Mouse (Mus musculus) hindbrain, embryonic 13.5 days (tissue): ENCODE data around the gene Cdh6. TPM values are rescaled to one million over a fixed set of nuclear protein-coding genes. Genes with fewer than 3 reads are reported as not detected.

Experiments
- ATAC-seq: fragments of 200-750 bp; cut with Nextera tagmentation; 2 replicates; pipeline ENCODE4 v1.8.0; 2017; ENCODE audit warnings: moderate TSS enrichment; ENCODE audit not compliant: low FRiP score
- H3K27ac ChIP-seq: fragments of 300-500 bp; sonication (generic); 2 replicates; pipeline ENCODE4 v1.5.1; 2015; ENCODE audit warnings: inconsistent platforms, mild to moderate bottlenecking, moderate library complexity
- H3K27me3 ChIP-seq: fragments of 300-500 bp; sonication (generic); 2 replicates; pipeline ENCODE4 v1.6.1; 2015; ENCODE audit warnings: mild to moderate bottlenecking, inconsistent platforms
- H3K36me3 ChIP-seq: fragments of 300-500 bp; sonication (generic); 2 replicates; pipeline ENCODE4 v1.6.1; 2015; ENCODE audit warnings: mild to moderate bottlenecking, inconsistent platforms
- H3K4me1 ChIP-seq: fragments of 300-500 bp; sonication (generic); replicated peaks from 2 replicates; pipeline ENCODE4 v1.6.1; 2015; ENCODE audit warnings: inconsistent platforms
- H3K4me2 ChIP-seq: fragments of 300-500 bp; sonication (generic); 2 replicates; pipeline ENCODE4 v1.6.1; 2015; ENCODE audit warnings: inconsistent platforms, mild to moderate bottlenecking, moderate library complexity
- H3K4me3 ChIP-seq: fragments of 300-500 bp; sonication (generic); 2 replicates; pipeline ENCODE4 v1.5.1; 2015; ENCODE audit warnings: mild to moderate bottlenecking, inconsistent platforms
- H3K9ac ChIP-seq: fragments of 300-500 bp; sonication (generic); 2 replicates; pipeline ENCODE4 v1.6.1; 2015; ENCODE audit warnings: mild to moderate bottlenecking, inconsistent platforms
- H3K9me3 ChIP-seq: fragments of 300-500 bp; sonication (generic); 2 replicates; pipeline ENCODE4 v1.6.1; 2016; ENCODE audit warnings: inconsistent platforms
- WGBS: fragments of 180-500 bp; shearing (Covaris S2); methylation state at CpG from one replicate; pipeline ENCODE4 v1.1.7; 2015; 5-methylcytosine and 5-hydroxymethylcytosine counted together
- polyA plus RNA-seq: library from polyadenylated mRNA; unstranded; fragments of >200 nt; fragmentation: Nextera tagmentation; extraction: Ambion mirVana; gene quantifications from 2 replicates; pipeline ENCODE4 v1.2.1, GENCODE M21; 2015

Cdh6 gene
- polyA plus RNA-seq, 1 experiment from 2014 or later = 13.7 TPM

DNA sequence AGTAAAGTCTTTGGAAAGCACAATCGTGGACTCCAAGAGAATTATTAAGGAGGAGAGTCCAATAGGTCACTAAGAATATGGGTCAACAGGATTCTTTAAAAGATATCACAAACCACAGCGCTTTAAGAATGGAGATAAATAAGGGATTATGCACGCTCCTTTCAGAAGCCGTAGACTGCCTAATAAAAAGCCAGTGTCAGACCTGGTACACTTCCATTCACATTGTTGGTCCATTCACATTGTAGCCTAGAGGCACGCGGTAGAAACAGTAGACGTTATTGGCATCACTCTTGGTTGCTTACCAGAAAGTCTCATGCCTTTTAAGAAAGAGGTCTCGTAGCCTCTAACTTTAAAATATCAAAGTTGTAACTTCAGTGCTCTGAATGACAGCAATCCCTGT is 8.0 kb upstream of the Cdh6 start:
- no peaks in the 10 kb centered on the region for H3K4me1 ChIP-seq
- H3K9me3 ChIP-seq = no peaks in the 10 kb centered on the region
- no peak overlapping the region for H3K27ac ChIP-seq
- no peak overlapping the region for H3K4me2 ChIP-seq
- no peak overlapping the region for H3K4me3 ChIP-seq
- no peak overlapping the region for H3K9ac ChIP-seq
- no peaks in the 10 kb centered on the region for H3K36me3 ChIP-seq
- no peaks in the 10 kb centered on the region for H3K27me3 ChIP-seq
- ATAC-seq = no peak
- WGBS = 66% methylated on average over 8 of the region's 8 CpGs

GRCm38 (mm10) chr15:13181014-13181413 is 7.5 kb upstream of the Cdh6 start:
- H3K27ac ChIP-seq = no peak overlapping the region
- H3K27me3 ChIP-seq = 0 out of 2 replicates have a peak, but pooled peaks cover under 1% of the 10 kb centered on the region
- ATAC-seq = no peak
- H3K4me3 ChIP-seq = no peak overlapping the region
- H3K36me3 ChIP-seq = no peaks in the 10 kb centered on the region
- WGBS = 42% methylated on average over 4 of the region's 4 CpGs
- H3K4me1 ChIP-seq = no peaks in the 10 kb centered on the region
- no peak overlapping the region for H3K4me2 ChIP-seq
- no peaks in the 10 kb centered on the region for H3K9me3 ChIP-seq
- H3K9ac ChIP-seq = no peak overlapping the region

DNA sequence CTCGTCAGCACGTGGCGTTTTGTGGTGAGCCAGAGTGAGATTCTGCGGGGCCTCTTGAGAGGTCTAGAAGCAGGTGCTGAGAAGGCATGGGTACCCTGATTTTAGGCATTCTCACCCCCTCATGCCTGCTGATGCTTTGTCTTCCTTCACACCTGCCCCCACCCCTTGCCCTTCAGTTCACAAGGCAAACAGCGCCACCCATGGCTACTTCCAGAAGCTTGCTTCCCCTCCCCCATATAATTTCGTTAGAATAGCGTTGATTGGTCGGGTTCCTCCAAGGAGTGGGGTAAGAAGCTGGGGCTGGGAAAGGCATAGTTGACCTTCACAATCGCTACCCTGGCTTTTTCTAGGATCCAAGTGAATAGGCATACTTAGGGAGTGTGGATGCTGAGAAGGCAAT is 2.5 kb upstream of the Cdh6 start:
- Histone ChIP-seq H3K9me3 (no peaks in the 10 kb centered on the region), H3K9ac (no peak overlapping the region), H3K27me3 (peaks cover 12% of the 10 kb centered on the region; the same call in 1 of the 2 replicates), H3K36me3 (no peaks in the 10 kb centered on the region), H3K4me2 (0 out of 2 replicates have a peak overlapping the region, but pooled peaks have one; percentile 15), H3K4me3 (no peak overlapping the region), H3K4me1 (peaks cover 27% of the 10 kb centered on the region), H3K27ac (no peak overlapping the region)
- WGBS = 22% methylated on average over 9 of the region's 9 CpGs
- no peak for ATAC-seq

DNA sequence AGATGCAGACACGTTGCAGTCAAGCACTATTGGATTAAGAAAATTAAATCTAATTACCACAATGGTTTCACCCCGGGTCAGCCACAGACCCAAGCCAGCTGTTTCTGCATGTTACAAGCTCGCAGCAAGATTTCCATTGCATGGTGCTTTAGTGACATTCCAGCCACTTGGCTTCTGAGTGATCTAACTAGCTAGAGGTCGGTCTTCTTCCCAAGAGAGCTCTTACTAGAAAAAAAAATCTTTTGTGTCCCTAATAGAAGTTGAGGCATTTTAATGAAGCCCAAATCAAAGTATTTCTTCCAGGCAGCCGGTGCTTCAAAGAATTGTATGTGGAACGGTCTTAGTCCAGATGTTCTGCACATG is 1.1 kb upstream of the Cdh6 start:
- no peak for ATAC-seq
- Histone ChIP-seq H3K9me3 (no peaks in the 10 kb centered on the region), H3K9ac (peak overlapping the region; percentile 81; the same call in 1 of the 2 replicates), H3K27me3 (peaks cover 17% of the 10 kb centered on the region), H3K36me3 (no peaks in the 10 kb centered on the region), H3K4me1 (peaks cover 30% of the 10 kb centered on the region), H3K27ac (0 out of 2 replicates have a peak overlapping the region, but pooled peaks have one; percentile 89), H3K4me3 (peak overlapping the region; percentile 68), H3K4me2 (peak overlapping the region; percentile 71)
- WGBS = 9% methylated on average over 6 of the region's 6 CpGs

- Histone ChIP-seq H3K4me3 (peak overlapping the region; percentile 68), H3K4me1 (peaks cover 30% of the 10 kb centered on the region), H3K9ac (peak overlapping the region; percentile 81), H3K4me2 (peak overlapping the region; percentile 71), H3K36me3 (no peaks in the 10 kb centered on the region), H3K27ac (peak overlapping the region; percentile 89), H3K9me3 (no peaks in the 10 kb centered on the region), H3K27me3 (peaks cover 17% of the 10 kb centered on the region)
- 0 out of 2 replicates have a peak, but pooled peaks have one; percentile 36 for ATAC-seq
- WGBS = 1% methylated on average over 27 of the region's 27 CpGs
Measured at GRCm38 (mm10) chr15:13173840-13174617, 554 bp upstream of the Cdh6 start.

GRCm38 (mm10) chr15:13172365-13173070 is 957 bp downstream of the Cdh6 start:
- peaks cover 30% of the 10 kb centered on the region for H3K4me1 ChIP-seq
- H3K36me3 ChIP-seq = no peaks in the 10 kb centered on the region
- ATAC-seq = no peak; the same call in 1 of the 2 replicates
- H3K27ac ChIP-seq = peak overlapping the region; percentile 89
- H3K9ac ChIP-seq = peak overlapping the region; percentile 81
- H3K4me2 ChIP-seq = peak overlapping the region; percentile 71
- WGBS = under 1% methylated on average over 26 of the region's 26 CpGs
- H3K9me3 ChIP-seq = no peaks in the 10 kb centered on the region
- H3K4me3 ChIP-seq = peak overlapping the region; percentile 68
- H3K27me3 ChIP-seq = peaks cover 17% of the 10 kb centered on the region

DNA sequence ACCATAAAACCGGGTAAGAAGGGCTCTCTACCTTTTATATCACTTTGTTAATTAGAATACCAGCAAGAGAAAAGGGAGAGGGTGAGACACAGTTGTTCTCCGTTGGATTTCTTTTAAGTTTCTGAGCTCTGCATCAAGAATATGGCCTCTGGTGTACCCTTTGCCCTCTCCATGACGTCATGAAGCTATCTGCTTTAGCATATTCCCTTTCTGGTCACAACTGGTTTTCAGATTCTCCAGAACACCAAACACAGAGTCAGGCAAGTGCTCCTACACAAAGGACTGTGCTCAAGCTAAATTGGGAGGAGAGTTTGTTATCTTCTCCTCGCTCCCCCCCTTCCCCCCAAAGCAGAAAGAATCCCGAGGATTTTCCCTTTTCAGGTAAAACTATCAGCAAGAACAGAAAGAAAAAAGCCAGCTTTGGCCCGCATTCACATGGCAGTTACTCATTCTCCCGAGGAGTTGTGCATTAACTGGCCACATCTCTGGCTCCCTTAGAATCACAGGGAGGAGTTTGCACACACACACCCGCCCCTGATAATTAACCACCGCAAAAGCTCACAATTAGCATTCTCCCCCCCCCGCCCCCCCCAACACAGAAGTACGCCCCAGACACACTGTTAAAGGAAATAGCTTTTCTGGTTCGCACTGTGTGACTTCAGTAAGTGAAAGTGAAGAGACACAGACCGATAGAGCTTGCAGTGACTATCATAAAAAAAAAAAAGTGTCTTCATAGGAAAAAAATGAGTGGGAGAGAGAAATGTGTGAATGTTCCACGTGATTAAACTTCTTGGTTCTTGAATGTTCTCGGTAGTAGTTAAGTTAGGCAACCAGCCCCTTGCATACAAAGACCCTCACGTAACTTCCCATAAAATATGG is 1.8 kb downstream of the Cdh6 start:
- peaks cover 17% of the 10 kb centered on the region for H3K27me3 ChIP-seq
- H3K4me1 ChIP-seq = peaks cover 30% of the 10 kb centered on the region
- ATAC-seq = no peak

GRCm38 (mm10) chr15:13165094-13165885 is 8.2 kb downstream of the Cdh6 start:
- WGBS = 92% methylated on average over 13 of the region's 13 CpGs
- no peaks in the 10 kb centered on the region for H3K4me1 ChIP-seq
- H3K27me3 ChIP-seq = no peaks in the 10 kb centered on the region
- no peak for ATAC-seq
- H3K27ac ChIP-seq = no peak overlapping the region
- no peaks in the 10 kb centered on the region for H3K36me3 ChIP-seq
- H3K4me2 ChIP-seq = no peak overlapping the region
- no peaks in the 10 kb centered on the region for H3K9me3 ChIP-seq
- H3K4me3 ChIP-seq = no peak overlapping the region
- H3K9ac ChIP-seq = no peak overlapping the region

More for the DNA sequence above, 1.8 kb downstream of the Cdh6 start:
- H3K36me3 ChIP-seq = no peaks in the 10 kb centered on the region
- H3K9me3 ChIP-seq = no peaks in the 10 kb centered on the region
- H3K27ac ChIP-seq = peak overlapping the region; percentile 89; the same call in 1 of the 2 replicates
- H3K9ac ChIP-seq = peak overlapping the region; percentile 81
- H3K4me3 ChIP-seq = peak overlapping the region; percentile 68
- H3K4me2 ChIP-seq = peak overlapping the region; percentile 71
- WGBS = 5% methylated on average over 16 of the region's 16 CpGs

- WGBS = 91% methylated on average over 5 of the region's 5 CpGs
- Histone ChIP-seq H3K9ac (no peak overlapping the region), H3K4me3 (no peak overlapping the region), H3K36me3 (no peaks in the 10 kb centered on the region), H3K4me2 (no peak overlapping the region), H3K27me3 (no peaks in the 10 kb centered on the region), H3K9me3 (0 out of 2 replicates have a peak, but pooled peaks cover 4% of the 10 kb centered on the region), H3K27ac (no peak overlapping the region), H3K4me1 (peaks cover 3% of the 10 kb centered on the region; the same call in 1 of the 2 replicates)
- no peak for ATAC-seq
Measured at GRCm38 (mm10) chr15:13155820-13156219, 17.7 kb downstream of the Cdh6 start.

- H3K27ac ChIP-seq = no peak overlapping the region
- no peaks in the 10 kb centered on the region for H3K36me3 ChIP-seq
- H3K9me3 ChIP-seq = 0 out of 2 replicates have a peak, but pooled peaks cover 4% of the 10 kb centered on the region
- no peak overlapping the region for H3K4me3 ChIP-seq
- H3K27me3 ChIP-seq = no peaks in the 10 kb centered on the region
- H3K4me2 ChIP-seq = no peak overlapping the region
- WGBS = 85% methylated on average over 6 of the region's 6 CpGs
- no peak for ATAC-seq
- H3K4me1 ChIP-seq = peaks cover 3% of the 10 kb centered on the region; the same call in 1 of the 2 replicates
- no peak overlapping the region for H3K9ac ChIP-seq
Measured at GRCm38 (mm10) chr15:13155418-13155817, 18.1 kb downstream of the Cdh6 start.

DNA sequence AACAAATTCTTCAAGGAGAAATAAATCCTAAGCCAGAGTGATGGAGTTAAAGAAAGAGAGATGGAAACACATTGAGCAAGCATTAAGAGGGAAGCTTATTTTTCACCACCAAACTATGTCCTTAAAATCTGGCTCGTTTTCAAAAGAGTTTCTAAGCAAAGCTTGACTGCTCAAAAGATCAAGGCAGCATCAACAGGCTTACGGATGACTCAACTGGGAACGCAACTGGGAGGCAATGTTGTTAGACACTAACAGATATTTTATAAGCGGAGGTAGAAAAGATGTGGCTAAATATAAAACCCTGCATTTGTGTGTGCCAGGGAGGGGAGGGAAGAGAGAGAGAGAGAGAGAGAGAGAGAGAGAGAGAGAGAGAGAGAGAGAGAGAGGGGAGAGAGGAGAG is 31.5 kb downstream of the Cdh6 start:
- Histone ChIP-seq H3K4me3 (no peak overlapping the region), H3K27me3 (no peaks in the 10 kb centered on the region), H3K9ac (no peak overlapping the region), H3K36me3 (no peaks in the 10 kb centered on the region), H3K4me1 (peaks cover 5% of the 10 kb centered on the region), H3K27ac (no peak overlapping the region), H3K4me2 (no peak overlapping the region), H3K9me3 (0 out of 2 replicates have a peak, but pooled peaks cover 5% of the 10 kb centered on the region)
- no peak for ATAC-seq
- WGBS = 78% methylated on average over 4 of the region's 4 CpGs
